Mouse (Mus musculus): ENCODE measurements around the gene Tmem123. TPM values are rescaled to one million over a fixed set of nuclear protein-coding genes. Genes with fewer than 3 reads are reported as not detected.

Tmem123 gene
- polyA plus RNA-seq, 1 experiment from 2014 or later = 88.5 TPM

Other genes starting within 250 kb of the Tmem123 start
- gene Mmp8, start 205.6 kb upstream of the Tmem123 start, polyA plus RNA-seq (2018) = 18.4 to 37.2 TPM (median 33.4 TPM) in 3 replicates
- 61.4 to 88.0 TPM (median 78.8 TPM) in 3 replicates for gene Mmp27, start 192.6 kb upstream of the Tmem123 start, polyA plus RNA-seq (2018)
- not detected in 3 replicates for gene Mmp20, start 135.8 kb upstream of the Tmem123 start, polyA plus RNA-seq (2018)
- gene Mmp7, start 72.0 kb upstream of the Tmem123 start, polyA plus RNA-seq (2018) = not detected in 3 replicates
- gene Birc2, start 73.0 kb downstream of the Tmem123 start, polyA plus RNA-seq (2018) = 10.9 to 18.8 TPM (median 13.6 TPM) in 3 replicates
- gene Birc3, start 109.1 kb downstream of the Tmem123 start, polyA plus RNA-seq (2018) = 21.4 to 66.0 TPM (median 37.6 TPM) in 3 replicates
- gene Yap1, start 240.6 kb downstream of the Tmem123 start, polyA plus RNA-seq (2018) = 0.03 TPM in 1 of 3 replicates, not detected in the others

All from macrophage (primary cell).